Mouse (Mus musculus): Measurements from ENCODE around the gene Commd7. TPM values are rescaled to one million over a fixed set of nuclear protein-coding genes. Genes with fewer than 3 reads are reported as not detected.

Commd7 gene
- total RNA-seq, 2 experiments from 2014 or later, result 2.4 to 9.2 TPM

DNA sequence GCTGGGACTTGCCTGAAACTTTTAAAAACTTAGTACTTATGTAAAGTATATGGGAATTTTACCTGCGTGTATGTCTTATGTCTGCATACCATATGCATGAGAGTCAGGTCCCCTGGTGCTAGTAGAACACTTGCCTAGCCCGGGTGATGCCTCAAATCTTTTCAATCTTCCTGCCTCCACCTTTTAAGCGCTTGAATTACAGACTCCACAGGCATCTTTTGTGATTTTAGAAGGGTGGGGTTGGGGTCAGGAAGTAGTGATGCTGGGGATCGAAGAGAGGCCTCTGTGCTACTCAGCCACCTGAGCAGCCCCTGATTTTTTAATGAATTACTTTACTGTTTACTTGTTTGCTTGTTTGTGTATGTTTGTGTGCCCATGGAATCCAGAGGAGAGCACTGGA is 37.6 kb downstream of the Commd7 start:
- no peak for ATAC-seq (replicated peaks; ENCODE audit: low FRiP score, poor library complexity, severe bottlenecking)

DNA sequence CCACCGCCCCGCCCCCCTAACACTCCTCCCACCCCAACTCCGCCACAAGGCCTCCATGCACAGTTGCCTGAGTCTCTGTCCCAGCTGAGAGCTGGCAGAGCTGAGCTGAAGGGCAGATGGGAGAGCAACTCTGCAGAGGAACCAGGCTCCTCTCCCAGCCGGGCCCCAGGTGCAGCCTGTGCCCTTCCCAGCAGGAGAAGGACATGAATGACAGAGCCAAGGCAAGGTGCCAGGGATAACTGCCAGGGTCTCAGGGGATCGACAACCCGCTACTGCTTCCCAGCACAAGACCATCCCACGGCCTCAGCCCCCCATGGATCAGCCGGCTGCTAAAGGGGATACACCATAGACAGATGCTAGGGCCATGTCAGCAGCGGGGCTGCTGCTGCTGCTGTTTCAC is 39.4 kb downstream of the Commd7 start:
- ATAC-seq (replicated peaks; ENCODE audit: low FRiP score, poor library complexity, severe bottlenecking), result no peak

DNA sequence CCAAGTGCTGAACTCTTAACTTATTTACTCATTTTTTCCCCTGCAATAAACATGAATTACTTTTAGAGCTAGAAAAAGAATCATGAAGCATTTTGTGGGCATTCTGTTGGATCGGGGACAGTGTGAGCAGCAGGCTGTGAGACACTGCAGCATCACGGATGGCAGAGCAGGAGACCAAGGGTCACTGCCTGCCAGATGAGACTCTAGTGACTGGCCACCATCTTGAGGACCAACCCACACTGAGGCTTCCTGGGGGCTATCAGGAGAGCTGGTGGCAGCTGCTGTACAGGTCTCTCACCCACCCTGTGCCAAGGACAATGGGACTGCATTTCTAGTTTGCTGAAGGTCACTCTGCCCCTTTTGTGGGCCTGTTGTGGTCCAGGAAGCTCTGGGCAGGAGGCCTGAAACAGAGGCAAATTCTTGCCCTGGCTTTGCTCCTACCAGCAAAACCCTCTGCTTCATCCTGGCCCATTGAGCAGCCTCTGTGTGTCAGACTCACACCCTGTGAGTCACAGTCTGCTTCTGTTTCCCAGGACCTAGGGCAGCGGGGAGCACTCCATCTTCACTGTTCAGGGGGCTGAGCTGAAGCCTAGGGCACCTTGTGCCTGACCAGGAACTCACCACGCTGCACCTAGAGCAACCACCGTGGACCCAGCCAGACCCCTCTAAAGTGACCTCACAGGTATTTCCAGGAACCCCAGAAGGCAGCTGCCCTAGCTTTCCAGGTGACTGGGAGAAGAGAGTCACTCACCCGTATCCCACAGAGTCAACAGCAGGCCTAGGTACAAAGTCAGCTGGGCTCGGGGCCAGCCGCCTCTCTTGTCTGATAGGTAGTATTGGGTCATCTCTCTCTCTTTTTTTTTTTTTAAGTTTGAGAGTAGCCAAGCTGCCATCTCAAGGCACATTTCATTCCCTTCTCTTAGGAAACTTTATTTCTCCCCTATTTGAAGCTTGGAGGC is 40.2 kb downstream of the Commd7 start:
- ATAC-seq (replicated peaks; ENCODE audit: low FRiP score, poor library complexity, severe bottlenecking), result no peak

DNA sequence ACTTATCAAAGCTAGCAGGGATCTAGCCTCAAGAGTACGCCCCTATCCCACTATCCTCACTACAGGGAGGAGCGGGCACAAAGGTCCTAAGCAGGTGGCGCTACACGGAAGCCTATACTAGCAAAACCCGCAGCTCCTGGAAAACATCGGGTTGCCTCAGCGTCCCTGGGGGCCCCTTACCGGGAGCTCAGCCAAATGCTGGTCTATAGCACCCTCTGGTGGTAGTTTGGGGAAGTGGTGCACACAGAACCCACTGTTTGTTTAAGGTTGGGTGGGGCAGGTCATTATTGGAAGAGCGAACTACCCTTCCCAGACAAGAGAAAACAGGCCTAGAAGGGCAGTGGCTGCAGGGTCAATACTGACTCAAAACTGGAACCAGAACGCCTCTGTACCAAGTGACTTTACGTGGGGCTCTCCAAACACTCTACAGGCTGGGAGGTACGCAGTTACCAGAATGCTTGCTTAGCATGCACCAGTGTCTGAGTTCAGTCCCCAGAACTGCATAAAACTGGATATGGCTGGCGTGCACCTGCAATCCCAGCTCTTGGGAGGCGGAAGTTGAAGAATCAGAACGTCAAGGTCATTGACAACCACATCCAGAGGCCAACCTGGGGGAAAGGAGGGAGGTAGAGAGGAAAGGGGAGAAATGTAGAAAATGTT is 45.9 kb downstream of the Commd7 start:
- peak; percentile 86 for ATAC-seq (replicated peaks; ENCODE audit: low FRiP score, poor library complexity, severe bottlenecking)

DNA sequence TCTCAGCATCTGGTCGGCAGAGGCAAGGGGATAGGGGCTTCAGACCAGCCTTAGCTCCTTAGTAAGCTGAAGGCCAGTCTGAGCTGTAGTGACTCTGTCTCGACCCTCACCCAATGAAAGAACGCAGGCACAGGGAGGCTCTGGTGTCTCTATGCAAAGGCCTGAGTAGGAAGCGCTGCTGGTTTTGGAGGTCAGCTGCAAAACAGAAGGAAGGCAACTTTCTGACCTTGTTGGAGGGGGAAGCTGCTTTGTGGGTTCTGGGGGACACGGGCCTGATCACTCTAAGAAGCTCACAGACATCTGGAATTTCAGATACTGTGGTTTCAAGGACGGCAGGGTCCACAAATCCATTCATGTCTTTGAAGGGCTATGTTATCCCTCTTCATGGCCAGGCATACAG is 46.6 kb downstream of the Commd7 start:
- ATAC-seq (replicated peaks; ENCODE audit: low FRiP score, poor library complexity, severe bottlenecking), result peak; percentile 3; the same call in 1 of the 2 replicates

DNA sequence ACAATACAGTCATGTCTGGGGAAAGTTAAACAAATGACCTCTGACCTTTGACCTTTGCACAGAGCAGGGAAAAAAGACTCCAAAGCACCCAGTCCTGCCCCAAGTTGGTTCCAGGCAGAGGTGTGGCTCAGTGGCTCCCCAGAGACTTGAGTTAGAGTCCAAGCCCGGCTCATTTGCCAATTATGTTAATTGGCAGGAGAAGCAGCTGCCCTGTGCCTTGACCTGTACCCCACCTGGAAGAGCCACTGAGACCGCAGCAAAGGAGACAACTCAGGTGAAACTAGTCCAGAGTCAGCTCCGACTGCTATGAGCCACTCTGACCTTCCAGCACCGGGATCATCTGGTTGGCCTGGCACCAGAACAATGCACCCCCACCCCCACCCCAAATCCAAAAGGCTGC is 48.2 kb downstream of the Commd7 start:
- no peak for ATAC-seq (replicated peaks; ENCODE audit: low FRiP score, poor library complexity, severe bottlenecking)

DNA sequence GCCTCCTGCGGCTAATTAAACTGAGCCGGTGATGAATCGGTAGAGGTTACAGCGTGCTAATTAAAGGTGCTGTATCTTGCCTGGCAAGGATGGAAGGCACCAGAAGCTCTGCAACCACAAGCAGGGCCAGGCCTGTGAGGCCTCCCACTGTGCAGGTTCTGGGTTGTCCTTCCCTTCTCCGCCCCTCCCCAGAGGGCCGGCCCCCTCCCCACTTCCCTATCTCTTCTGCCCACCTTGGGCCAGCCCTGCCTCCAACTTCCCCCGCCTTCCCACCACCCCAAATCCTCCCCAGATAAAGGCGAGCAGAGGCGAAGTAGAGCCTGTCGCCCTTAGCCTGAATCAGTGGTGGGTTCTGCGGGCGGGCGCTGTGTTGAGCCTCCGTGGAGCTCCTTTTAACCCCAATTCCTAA is 48.9 kb downstream of the Commd7 start:
- ATAC-seq (replicated peaks; ENCODE audit: low FRiP score, poor library complexity, severe bottlenecking), result no peak

- no peak for ATAC-seq (replicated peaks; ENCODE audit: low FRiP score, poor library complexity, severe bottlenecking)
These were observed 49.5 kb downstream of the Commd7 start for GRCm38 (mm10) chr2:153582876-153583585.

- no peak for ATAC-seq (replicated peaks; ENCODE audit: low FRiP score, poor library complexity, severe bottlenecking)
These were observed 51.2 kb downstream of the Commd7 start for GRCm38 (mm10) chr2:153581416-153581815.

DNA sequence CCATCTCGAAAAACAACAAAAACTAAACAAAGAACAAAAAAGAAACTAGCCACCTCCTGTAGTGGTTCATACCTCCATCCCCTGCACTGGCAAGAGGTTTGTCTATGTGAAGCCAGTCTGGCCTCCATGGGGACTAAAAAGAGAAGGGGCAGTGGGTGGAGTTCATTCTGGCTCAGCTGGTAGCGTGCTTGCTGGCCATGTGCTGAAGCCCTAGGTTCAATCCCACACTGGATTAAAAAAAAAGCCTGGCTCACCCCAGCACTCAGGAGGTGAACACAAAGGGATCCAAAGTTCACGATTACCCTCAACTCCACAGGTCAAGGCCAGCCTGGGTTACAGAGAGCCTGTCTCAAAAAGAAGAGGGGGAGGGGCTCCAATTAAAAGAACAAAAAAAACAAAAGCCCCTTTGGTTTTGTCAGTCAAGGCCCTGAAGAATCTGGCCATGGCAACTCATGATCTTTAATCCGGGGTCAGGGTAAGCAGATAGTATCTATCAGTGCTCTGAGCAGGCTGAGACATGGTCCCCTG is 52.1 kb downstream of the Commd7 start:
- ATAC-seq (replicated peaks; ENCODE audit: low FRiP score, poor library complexity, severe bottlenecking), result no peak

GRCm38 (mm10) chr2:153580042-153580441 is 52.5 kb downstream of the Commd7 start:
- no peak for ATAC-seq (replicated peaks; ENCODE audit: low FRiP score, poor library complexity, severe bottlenecking)

GRCm38 (mm10) chr2:153577122-153577521 is 55.5 kb downstream of the Commd7 start:
- ATAC-seq (replicated peaks; ENCODE audit: low FRiP score, poor library complexity, severe bottlenecking), result no peak

DNA sequence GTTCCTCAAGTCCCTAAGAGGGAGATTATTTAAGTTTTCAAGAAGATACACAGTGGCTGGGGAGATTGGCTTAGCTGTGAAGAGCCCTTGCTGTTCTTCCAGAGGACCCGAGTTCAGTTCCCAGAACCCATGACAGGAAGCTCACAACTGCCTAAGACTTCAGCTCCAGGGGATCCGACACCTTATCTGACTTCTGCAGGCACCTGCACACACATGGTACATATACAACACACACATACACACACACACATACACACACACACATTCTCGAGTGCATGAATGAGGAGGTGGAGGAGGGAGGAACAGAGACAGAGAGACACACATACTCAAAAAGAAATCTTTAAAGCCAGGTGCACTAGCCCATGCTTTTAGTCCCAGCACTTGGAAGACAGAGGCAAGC is 56.4 kb downstream of the Commd7 start:
- ATAC-seq (replicated peaks; ENCODE audit: low FRiP score, poor library complexity, severe bottlenecking), result no peak

- no peak for ATAC-seq (replicated peaks; ENCODE audit: low FRiP score, poor library complexity, severe bottlenecking)
These were observed 57.0 kb downstream of the Commd7 start for GRCm38 (mm10) chr2:153575554-153575953.

- no peak for ATAC-seq (replicated peaks; ENCODE audit: low FRiP score, poor library complexity, severe bottlenecking)
These were observed 59.5 kb downstream of the Commd7 start for GRCm38 (mm10) chr2:153573101-153573500.

DNA sequence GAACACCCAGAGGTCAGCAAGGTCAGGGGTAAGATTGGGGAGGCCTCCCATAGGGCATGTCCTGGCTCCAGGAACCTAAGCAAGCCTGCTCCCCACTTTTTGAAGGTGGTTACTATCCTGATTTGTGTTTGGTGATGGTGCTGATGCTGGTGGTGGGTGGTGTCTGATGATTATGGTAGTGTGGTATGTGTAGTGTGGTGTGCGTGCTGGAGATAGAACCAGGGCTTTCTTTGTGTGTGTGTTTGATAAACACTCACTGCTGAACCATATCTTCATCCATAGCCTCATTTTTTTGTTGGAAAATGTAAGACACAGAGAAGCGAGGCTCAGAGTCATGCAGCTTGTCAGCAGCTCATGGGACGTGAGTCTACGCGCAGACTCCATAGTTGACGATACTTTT is 64.0 kb downstream of the Commd7 start:
- peak; percentile 26; the same call in 1 of the 2 replicates for ATAC-seq (replicated peaks; ENCODE audit: low FRiP score, poor library complexity, severe bottlenecking)

DNA sequence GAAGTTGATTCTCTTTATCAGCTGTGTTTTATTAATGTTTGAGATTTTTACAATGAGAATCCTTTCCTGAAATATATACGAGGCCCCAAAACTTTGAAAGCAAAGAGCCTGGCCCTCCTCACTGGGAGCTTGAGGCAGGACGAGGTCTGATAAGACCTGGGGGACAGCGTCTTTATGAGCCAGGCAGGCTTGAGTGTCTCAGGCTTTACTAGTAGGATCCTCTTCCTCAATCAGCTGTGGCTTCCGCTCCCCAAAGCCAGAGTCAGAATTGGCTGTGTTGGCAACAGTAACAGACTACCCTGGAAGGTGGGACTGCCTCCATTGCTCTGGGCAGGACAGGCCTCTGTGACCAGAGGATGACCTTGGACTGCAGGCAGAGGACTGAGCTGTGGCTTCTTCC is 64.6 kb downstream of the Commd7 start:
- ATAC-seq (replicated peaks; ENCODE audit: low FRiP score, poor library complexity, severe bottlenecking), result no peak; the same call in 1 of the 2 replicates

Measured in erythroblast, adult 5-6 weeks (primary cell).